Mouse (Mus musculus): ENCODE results near the gene Ifnz. TPM values are rescaled to one million over a fixed set of nuclear protein-coding genes. Genes with fewer than 3 reads are reported as not detected.
"Not testable (repeated sequence)": the region's sequence is repeated elsewhere in the genome, so short reads cannot be mapped to it uniquely, and the experiment has no call there.

Ifnz gene
- polyA plus RNA-seq, 1 experiment: not detected

DNA sequence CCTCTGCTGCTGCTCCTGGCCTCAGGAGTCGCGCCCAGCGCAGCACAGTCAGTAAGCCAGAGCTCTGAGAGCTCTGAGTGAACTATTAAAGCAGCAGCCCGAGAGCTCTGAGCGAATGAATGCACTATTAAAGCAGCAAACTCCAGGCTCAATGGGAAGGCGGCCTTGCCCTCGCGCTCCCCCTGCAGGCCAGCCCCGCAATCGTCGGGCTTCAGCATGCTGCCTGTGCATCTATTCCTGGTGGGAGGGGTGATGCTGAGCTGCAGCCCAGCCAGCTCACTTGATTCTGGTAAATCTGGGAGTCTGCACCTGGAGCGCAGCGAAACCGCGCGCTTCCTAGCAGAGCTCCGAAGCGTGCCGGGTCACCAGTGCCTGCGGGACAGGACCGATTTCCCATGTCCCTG, 24.3 kb upstream of the Ifnz start:
- not testable (repeated sequence) for H3K27ac ChIP-seq (ENCODE audit: control insufficient read depth, insufficient read depth, low read depth, low read length); H3K36me3 ChIP-seq (ENCODE audit: control insufficient read depth, insufficient read depth, low read length); H3K27me3 ChIP-seq (ENCODE audit: control insufficient read depth, insufficient read depth, low read length); H3K4me1 ChIP-seq (ENCODE audit: control insufficient read depth, insufficient read depth, low read length)
- TF ChIP-seq POLR2A (IDR thresholded peaks at IDR 0.05; ENCODE audit: control insufficient read depth, low read depth, low read length): peak; percentile 27; the same call in 1 of the 2 replicates
- peak; percentile 59; the same call in 1 of the 2 replicates for TF ChIP-seq CTCF (IDR thresholded peaks at IDR 0.05; ENCODE audit: control insufficient read depth, insufficient read depth, insufficient replicate concordance, low read depth, low read length)
- peak overlapping the region; percentile 52 for H3K4me3 ChIP-seq (ENCODE audit: control insufficient read depth, low read depth, low read length)

- H3K4me3 ChIP-seq (ENCODE audit: control insufficient read depth, low read depth, low read length); H3K4me1 ChIP-seq (ENCODE audit: control insufficient read depth, insufficient read depth, low read length); H3K27ac ChIP-seq (ENCODE audit: control insufficient read depth, insufficient read depth, low read depth, low read length); H3K36me3 ChIP-seq (ENCODE audit: control insufficient read depth, insufficient read depth, low read length); H3K27me3 ChIP-seq (ENCODE audit: control insufficient read depth, insufficient read depth, low read length): not testable (repeated sequence)
Measured at GRCm38 (mm10) chr4:88758751-88759150, 23.2 kb upstream of the Ifnz start.

GRCm38 (mm10) chr4:88759610-88760268, 22.2 kb upstream of the Ifnz start, which contains the start of gene Gm13283:
Gene Gm13283, plus strand, starts transcription at chr4:88760119.
- not testable (repeated sequence) for H3K4me3 ChIP-seq (ENCODE audit: control insufficient read depth, low read depth, low read length); H3K36me3 ChIP-seq (ENCODE audit: control insufficient read depth, insufficient read depth, low read length); H3K27me3 ChIP-seq (ENCODE audit: control insufficient read depth, insufficient read depth, low read length); H3K4me1 ChIP-seq (ENCODE audit: control insufficient read depth, insufficient read depth, low read length); H3K27ac ChIP-seq (ENCODE audit: control insufficient read depth, insufficient read depth, low read depth, low read length)

DNA sequence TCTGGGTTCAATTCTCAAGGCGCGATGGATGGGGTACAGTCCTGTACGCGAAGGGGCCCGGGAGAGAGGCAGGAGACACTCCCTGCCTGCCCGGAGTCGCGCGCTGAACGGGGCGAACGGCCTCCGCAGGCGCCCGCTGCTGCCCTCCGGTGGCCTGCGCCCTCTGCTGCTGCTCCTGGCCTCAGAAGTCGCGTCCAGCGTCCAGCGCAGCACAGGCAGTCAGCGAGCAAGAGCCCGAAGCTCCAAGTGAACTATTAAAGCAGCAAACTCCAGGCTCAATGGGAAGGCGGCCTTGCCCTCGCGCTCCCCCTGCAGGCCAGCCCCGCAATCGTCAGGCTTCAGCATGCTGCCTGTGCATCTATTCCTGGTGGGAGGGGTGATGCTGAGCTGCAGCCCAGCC, 21.5 kb upstream of the Ifnz start:
- not testable (repeated sequence) for H3K4me1 ChIP-seq (ENCODE audit: control insufficient read depth, insufficient read depth, low read length)

DNA sequence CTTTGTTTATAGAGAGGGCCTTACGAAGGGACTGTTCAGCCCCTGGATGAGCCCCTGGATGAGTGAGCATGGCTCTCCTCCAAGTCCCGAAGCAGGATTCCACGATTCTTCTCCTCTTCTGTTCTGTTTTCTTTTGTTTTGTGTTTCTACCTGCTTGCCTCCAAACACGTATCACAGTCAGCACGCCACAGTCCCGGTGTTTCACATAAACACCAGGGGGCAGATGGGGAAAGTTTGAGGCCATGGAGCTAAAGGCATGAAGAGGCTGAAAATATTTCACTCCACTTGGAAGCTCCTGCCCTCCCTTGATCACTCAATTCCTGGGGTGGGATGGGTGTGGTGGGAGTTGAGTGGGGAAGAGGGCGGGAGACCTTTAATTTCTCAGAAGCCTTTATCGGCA, 20.2 kb upstream of the Ifnz start:
- H3K27ac ChIP-seq (ENCODE audit: control insufficient read depth, insufficient read depth, low read depth, low read length); H3K27me3 ChIP-seq (ENCODE audit: control insufficient read depth, insufficient read depth, low read length); H3K4me1 ChIP-seq (ENCODE audit: control insufficient read depth, insufficient read depth, low read length); H3K4me3 ChIP-seq (ENCODE audit: control insufficient read depth, low read depth, low read length); H3K36me3 ChIP-seq (ENCODE audit: control insufficient read depth, insufficient read depth, low read length): not testable (repeated sequence)

More for the DNA sequence above, 21.5 kb upstream of the Ifnz start:
- not testable (repeated sequence) for H3K36me3 ChIP-seq (ENCODE audit: control insufficient read depth, insufficient read depth, low read length); H3K27ac ChIP-seq (ENCODE audit: control insufficient read depth, insufficient read depth, low read depth, low read length); H3K4me3 ChIP-seq (ENCODE audit: control insufficient read depth, low read depth, low read length); H3K27me3 ChIP-seq (ENCODE audit: control insufficient read depth, insufficient read depth, low read length)

DNA sequence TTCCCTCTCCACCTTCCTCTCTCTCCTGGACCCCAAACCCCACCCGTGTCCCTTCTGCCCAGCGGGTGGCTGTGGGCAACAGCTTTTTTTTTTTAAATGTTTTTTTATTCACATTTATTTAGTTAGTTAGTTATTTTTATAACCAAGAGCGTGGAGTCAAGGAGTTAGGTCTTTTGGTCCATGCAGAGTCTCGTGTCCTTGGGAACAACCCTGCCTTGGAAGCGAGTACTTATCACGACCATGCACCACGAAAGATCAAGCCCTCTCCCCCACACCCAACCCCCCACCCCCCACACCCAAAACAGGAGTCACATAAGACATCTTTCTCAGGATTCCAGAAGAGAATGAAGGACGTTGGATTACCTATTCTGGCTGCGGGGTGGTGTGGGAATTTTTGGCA, 19.6 kb upstream of the Ifnz start:
- H3K27me3 ChIP-seq (ENCODE audit: control insufficient read depth, insufficient read depth, low read length); H3K4me3 ChIP-seq (ENCODE audit: control insufficient read depth, low read depth, low read length); H3K4me1 ChIP-seq (ENCODE audit: control insufficient read depth, insufficient read depth, low read length); H3K36me3 ChIP-seq (ENCODE audit: control insufficient read depth, insufficient read depth, low read length); H3K27ac ChIP-seq (ENCODE audit: control insufficient read depth, insufficient read depth, low read depth, low read length): not testable (repeated sequence)

- H3K36me3 ChIP-seq (ENCODE audit: control insufficient read depth, insufficient read depth, low read length); H3K27ac ChIP-seq (ENCODE audit: control insufficient read depth, insufficient read depth, low read depth, low read length); H3K27me3 ChIP-seq (ENCODE audit: control insufficient read depth, insufficient read depth, low read length); H3K4me3 ChIP-seq (ENCODE audit: control insufficient read depth, low read depth, low read length); H3K4me1 ChIP-seq (ENCODE audit: control insufficient read depth, insufficient read depth, low read length): not testable (repeated sequence)
Measured at GRCm38 (mm10) chr4:88763384-88764018, 18.4 kb upstream of the Ifnz start.

- H3K27ac ChIP-seq (ENCODE audit: control insufficient read depth, insufficient read depth, low read depth, low read length); H3K4me3 ChIP-seq (ENCODE audit: control insufficient read depth, low read depth, low read length); H3K27me3 ChIP-seq (ENCODE audit: control insufficient read depth, insufficient read depth, low read length): not testable (repeated sequence)
Measured at GRCm38 (mm10) chr4:88773534-88773933, 8.4 kb upstream of the Ifnz start, which contains the start of gene Gm13290. Gene Gm13290, plus strand, starts transcription at chr4:88773834.

DNA sequence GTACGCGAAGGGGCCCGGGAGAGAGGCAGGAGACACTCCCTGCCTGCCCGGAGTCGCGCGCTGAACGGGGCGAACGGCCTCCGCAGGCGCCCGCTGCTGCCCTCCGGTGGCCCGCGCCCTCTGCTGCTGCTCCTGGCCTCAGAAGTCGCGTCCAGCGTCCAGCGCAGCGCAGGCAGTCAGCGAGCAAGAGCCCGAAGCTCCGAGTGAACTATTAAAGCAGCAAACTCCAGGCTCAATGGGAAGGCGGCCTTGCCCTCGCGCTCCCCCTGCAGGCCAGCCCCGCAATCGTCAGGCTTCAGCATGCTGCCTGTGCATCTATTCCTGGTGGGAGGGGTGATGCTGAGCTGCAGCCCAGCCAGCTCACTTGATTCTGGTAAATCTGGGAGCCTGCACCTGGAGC, 5.3 kb upstream of the Ifnz start, which contains the start of gene Gm13289:
Gm13289 (plus strand) TSS at position 301 of the 400 bp plus-strand sequence.
- H3K4me1 ChIP-seq (ENCODE audit: control insufficient read depth, insufficient read depth, low read length); H3K27ac ChIP-seq (ENCODE audit: control insufficient read depth, insufficient read depth, low read depth, low read length); H3K36me3 ChIP-seq (ENCODE audit: control insufficient read depth, insufficient read depth, low read length): not testable (repeated sequence)

More at GRCm38 (mm10) chr4:88773534-88773933, 8.4 kb upstream of the Ifnz start, which contains the start of gene Gm13290:
- H3K4me1 ChIP-seq (ENCODE audit: control insufficient read depth, insufficient read depth, low read length); H3K36me3 ChIP-seq (ENCODE audit: control insufficient read depth, insufficient read depth, low read length): not testable (repeated sequence)

GRCm38 (mm10) chr4:88779550-88779949, 2.4 kb upstream of the Ifnz start, which contains the start of gene Gm13272:
Gene Gm13272, plus strand, starts transcription at chr4:88779850.
- not testable (repeated sequence) for H3K36me3 ChIP-seq (ENCODE audit: control insufficient read depth, insufficient read depth, low read length); H3K27ac ChIP-seq (ENCODE audit: control insufficient read depth, insufficient read depth, low read depth, low read length); H3K4me3 ChIP-seq (ENCODE audit: control insufficient read depth, low read depth, low read length); H3K27me3 ChIP-seq (ENCODE audit: control insufficient read depth, insufficient read depth, low read length); H3K4me1 ChIP-seq (ENCODE audit: control insufficient read depth, insufficient read depth, low read length)

More for the DNA sequence above, 5.3 kb upstream of the Ifnz start, which contains the start of gene Gm13289:
- not testable (repeated sequence) for H3K4me3 ChIP-seq (ENCODE audit: control insufficient read depth, low read depth, low read length); H3K27me3 ChIP-seq (ENCODE audit: control insufficient read depth, insufficient read depth, low read length)

GRCm38 (mm10) chr4:88780320-88780719, 1.6 kb upstream of the Ifnz start:
- not testable (repeated sequence) for H3K27ac ChIP-seq (ENCODE audit: control insufficient read depth, insufficient read depth, low read depth, low read length); H3K4me1 ChIP-seq (ENCODE audit: control insufficient read depth, insufficient read depth, low read length); H3K4me3 ChIP-seq (ENCODE audit: control insufficient read depth, low read depth, low read length); H3K36me3 ChIP-seq (ENCODE audit: control insufficient read depth, insufficient read depth, low read length); H3K27me3 ChIP-seq (ENCODE audit: control insufficient read depth, insufficient read depth, low read length)
